Mouse (Mus musculus): ENCODE measurements around the gene Sema4b. TPM values are rescaled to one million over a fixed set of nuclear protein-coding genes. Genes with fewer than 3 reads are reported as not detected.
A peak's percentile ranks its signal among the peaks of the same experiment; 100 is the strongest.

The Sema4b gene
- total RNA-seq, 4 experiments from 2014 or later: 10.9 to 14.0 (median 11.7) TPM

- DNase-seq (ENCODE audit: low spot score): no peak
Observed at GRCm38 (mm10) chr7:80197371-80197770, 10.7 kb downstream of the Sema4b start.

GRCm38 (mm10) chr7:80197941-80198778, 11.5 kb downstream of the Sema4b start:
- DNase-seq (ENCODE audit: low spot score): peak; percentile 49

- no peak for DNase-seq (ENCODE audit: low spot score)
Observed at GRCm38 (mm10) chr7:80198863-80199262, 12.2 kb downstream of the Sema4b start.

- no peak for DNase-seq (ENCODE audit: low spot score)
Observed at GRCm38 (mm10) chr7:80199286-80199685, 12.6 kb downstream of the Sema4b start.

GRCm38 (mm10) chr7:80199851-80200587, 13.4 kb downstream of the Sema4b start:
- no peak for DNase-seq (ENCODE audit: low spot score)

GRCm38 (mm10) chr7:80200588-80200945, 13.9 kb downstream of the Sema4b start:
- DNase-seq (ENCODE audit: low spot score): no peak

GRCm38 (mm10) chr7:80200963-80201539, 14.4 kb downstream of the Sema4b start:
- no peak for DNase-seq (ENCODE audit: low spot score)

GRCm38 (mm10) chr7:80201888-80202540, 15.4 kb downstream of the Sema4b start:
- no peak for DNase-seq (ENCODE audit: low spot score)

- DNase-seq (ENCODE audit: low spot score): no peak
Observed at GRCm38 (mm10) chr7:80202961-80203360, 16.3 kb downstream of the Sema4b start.

- no peak for DNase-seq (ENCODE audit: low spot score)
Observed at GRCm38 (mm10) chr7:80203638-80204096, 17.0 kb downstream of the Sema4b start.

GRCm38 (mm10) chr7:80204362-80204761, 17.7 kb downstream of the Sema4b start:
- no peak for DNase-seq (ENCODE audit: low spot score)

GRCm38 (mm10) chr7:80204961-80205360, 18.3 kb downstream of the Sema4b start:
- DNase-seq (ENCODE audit: low spot score): no peak

GRCm38 (mm10) chr7:80205705-80206589, 19.3 kb downstream of the Sema4b start:
- no peak for DNase-seq (ENCODE audit: low spot score)

- DNase-seq (ENCODE audit: low spot score): no peak
Observed at GRCm38 (mm10) chr7:80207314-80207731, 20.7 kb downstream of the Sema4b start.

GRCm38 (mm10) chr7:80208026-80208642, 21.5 kb downstream of the Sema4b start:
- no peak for DNase-seq (ENCODE audit: low spot score)

- no peak for DNase-seq (ENCODE audit: low spot score)
Observed at GRCm38 (mm10) chr7:80208738-80209430, 22.2 kb downstream of the Sema4b start.

GRCm38 (mm10) chr7:80209669-80210068, 23.0 kb downstream of the Sema4b start:
- DNase-seq (ENCODE audit: low spot score): peak; percentile 49

- no peak for DNase-seq (ENCODE audit: low spot score)
Observed at GRCm38 (mm10) chr7:80210982-80211381, 24.3 kb downstream of the Sema4b start.

GRCm38 (mm10) chr7:80213604-80214003, 27.0 kb downstream of the Sema4b start:
- no peak for DNase-seq (ENCODE audit: low spot score)

GRCm38 (mm10) chr7:80214459-80214858, 27.8 kb downstream of the Sema4b start:
- no peak for DNase-seq (ENCODE audit: low spot score)

Measured in heart, adult 8-10 months (tissue).